Mouse (Mus musculus) bone marrow macrophage, adult 2 months (primary cell): ENCODE measurements at regions not wholly inside any gene's neighbourhood (a gene's known extent, or its start where the extent isn't known, plus 50 kb on each side); places are given as distances from the start of the nearest gene placed in this dataset.

ENCODE experiments used
- H3K27ac ChIP-seq: 2 replicates; pipeline ENCODE4 v1.5.1; 2012; ENCODE audit warnings: low read depth, low read length; ENCODE audit not compliant: insufficient read depth
- H3K4me1 ChIP-seq: 2 replicates; pipeline ENCODE4 v1.6.1; 2012; ENCODE audit warnings: low read length; ENCODE audit not compliant: control insufficient read depth, insufficient read depth
- H3K4me3 ChIP-seq: 2 replicates; pipeline ENCODE4 v1.5.1; 2012; ENCODE audit warnings: mild to moderate bottlenecking, low read length, moderate library complexity; ENCODE audit not compliant: insufficient read depth
- CTCF ChIP-seq: IDR thresholded peaks from 2 replicates; pipeline ENCODE4 v1.5.1; 2012; ENCODE audit warnings: low read depth, mild to moderate bottlenecking, low read length, moderate library complexity
- POLR2A ChIP-seq: IDR thresholded peaks from 2 replicates; pipeline ENCODE4 v1.6.1; 2012; ENCODE audit warnings: mild to moderate bottlenecking, low read depth, low read length, borderline replicate concordance

DNA sequence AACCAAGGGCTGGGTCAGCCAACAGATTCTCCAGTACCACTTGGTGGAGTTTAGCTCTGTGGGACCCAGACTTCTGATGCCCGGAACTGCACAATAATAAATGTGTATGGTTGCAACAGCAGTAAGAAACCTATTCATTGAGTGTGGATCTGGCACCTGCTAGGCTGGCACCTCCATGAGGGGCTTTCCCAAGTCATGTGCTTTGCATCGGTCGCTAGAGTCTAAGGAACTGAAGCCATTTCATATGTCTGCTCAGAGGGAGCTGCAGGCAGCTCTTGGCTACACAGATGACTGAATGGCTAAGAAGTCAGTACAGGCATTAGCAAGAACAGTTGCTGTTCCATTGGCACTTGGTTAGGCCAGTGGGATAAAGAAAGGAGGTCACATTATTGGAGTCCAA lies 65.6 kb upstream of the Bcl6 start:
- H3K4me3 ChIP-seq, result no peak overlapping the region
- H3K4me1 ChIP-seq, result no peaks in the 10 kb centered on the region
- TF ChIP-seq CTCF (no peak), POLR2A (no peak)
- no peak overlapping the region for H3K27ac ChIP-seq

DNA sequence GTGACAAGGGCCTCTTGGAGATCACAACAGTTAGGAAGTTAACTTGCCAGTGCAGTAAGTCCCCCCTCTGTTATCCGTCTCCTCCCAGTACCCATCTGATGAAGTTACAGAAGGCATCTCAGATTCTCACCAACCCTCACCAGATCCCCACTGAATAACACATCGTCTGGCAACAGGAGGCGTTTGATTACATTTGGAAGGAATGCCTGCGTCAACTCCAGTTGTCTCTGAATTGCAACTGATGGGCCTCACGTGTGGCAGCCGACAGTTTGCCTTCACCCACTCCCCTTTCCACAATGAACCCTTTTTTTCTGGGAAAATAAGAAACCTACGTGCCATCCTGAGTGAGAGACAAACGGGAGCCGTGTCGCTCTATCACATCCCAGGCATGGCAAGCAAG lies 64.8 kb upstream of the Bcl6 start:
- no peak for TF ChIP-seq CTCF
- TF ChIP-seq POLR2A, result no peak
- Histone ChIP-seq H3K4me3 (no peak overlapping the region), H3K27ac (no peak overlapping the region), H3K4me1 (no peaks in the 10 kb centered on the region)

DNA sequence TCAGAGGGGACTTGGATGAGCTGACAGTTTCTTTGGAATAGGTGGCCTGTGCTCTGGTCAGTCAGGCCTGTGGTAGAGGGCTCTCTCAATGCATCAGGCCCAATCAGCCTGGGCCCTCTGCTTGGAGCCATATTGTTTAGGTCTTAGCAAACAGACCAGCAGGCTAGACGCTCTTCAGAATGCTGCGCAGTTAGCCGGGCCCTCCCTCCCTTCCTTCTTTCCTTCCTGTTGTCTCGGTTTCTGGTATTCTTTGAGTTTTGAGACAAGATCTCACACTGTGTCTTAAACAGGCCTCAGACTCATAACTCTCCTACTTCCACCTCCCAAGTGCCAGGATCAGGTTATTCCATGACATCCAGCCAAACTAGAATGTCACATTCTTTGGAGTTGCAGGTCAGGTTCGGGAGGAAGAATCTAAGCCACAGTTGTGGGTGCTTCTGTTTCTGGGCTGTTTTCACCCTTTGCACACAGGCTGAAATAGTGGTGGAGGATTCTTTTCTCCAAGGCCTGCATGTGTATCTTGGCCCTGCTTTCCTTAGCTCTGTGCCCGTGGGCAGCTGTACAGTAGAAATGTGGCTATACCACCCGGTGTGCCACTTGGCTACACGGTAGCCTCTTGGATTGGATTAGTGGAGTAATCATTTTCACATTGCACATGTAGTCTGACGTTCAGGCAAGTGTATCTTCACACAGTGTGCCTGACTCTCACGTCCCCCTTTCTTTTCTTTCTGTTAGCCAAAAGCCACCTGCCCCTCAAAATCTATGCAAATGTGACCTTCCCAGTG lies 62.4 kb upstream of the Bcl6 start:
- no peak overlapping the region for H3K4me3 ChIP-seq
- TF ChIP-seq POLR2A (no peak), CTCF (no peak)
- H3K4me1 ChIP-seq, result no peaks in the 10 kb centered on the region
- H3K27ac ChIP-seq, result no peak overlapping the region

DNA sequence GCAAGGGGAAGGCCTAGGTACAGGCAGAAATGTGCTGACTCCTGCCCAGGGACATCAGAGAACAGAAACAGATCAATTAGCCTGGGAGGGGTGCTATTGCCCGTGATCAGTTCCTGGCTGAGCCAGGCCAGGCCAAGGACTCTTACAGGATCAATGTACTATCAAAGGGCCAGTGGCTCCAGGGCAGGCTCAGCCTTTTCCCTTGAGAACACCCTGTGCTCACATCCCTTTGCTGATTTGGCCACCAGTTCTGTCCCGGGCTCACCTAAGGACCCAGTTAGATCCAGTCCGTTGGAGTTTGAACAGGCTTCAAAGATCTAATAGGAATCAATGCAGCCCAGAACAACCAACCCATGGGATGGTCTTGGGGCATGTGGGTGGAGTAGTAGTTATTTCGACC lies 55.1 kb upstream of the Bcl6 start:
- Histone ChIP-seq H3K27ac (no peak overlapping the region), H3K4me3 (no peak overlapping the region), H3K4me1 (no peaks in the 10 kb centered on the region)
- no peak for TF ChIP-seq CTCF
- no peak for TF ChIP-seq POLR2A

DNA sequence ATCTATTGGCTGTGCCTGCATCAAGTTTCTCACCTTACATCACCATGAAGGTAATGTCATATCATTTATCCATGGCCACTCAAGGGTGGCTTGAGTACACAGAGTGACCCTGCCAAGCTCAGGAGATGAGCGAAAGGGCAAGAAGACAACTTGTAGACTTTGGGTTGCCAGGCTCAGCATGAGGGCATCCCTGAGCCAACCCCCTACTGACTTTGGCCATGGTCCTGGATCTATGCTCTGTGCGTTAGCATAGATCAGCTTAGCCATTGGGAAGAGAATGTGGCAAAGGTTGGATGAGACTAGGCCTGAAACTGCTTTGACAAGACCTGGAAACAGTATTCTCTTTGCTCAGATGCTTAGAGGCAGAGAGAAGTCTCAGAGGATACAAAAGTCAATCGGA lies 54.3 kb upstream of the Bcl6 start:
- no peak overlapping the region for H3K27ac ChIP-seq
- no peak for TF ChIP-seq POLR2A
- TF ChIP-seq CTCF, result no peak
- H3K4me1 ChIP-seq, result no peaks in the 10 kb centered on the region
- no peak overlapping the region for H3K4me3 ChIP-seq

DNA sequence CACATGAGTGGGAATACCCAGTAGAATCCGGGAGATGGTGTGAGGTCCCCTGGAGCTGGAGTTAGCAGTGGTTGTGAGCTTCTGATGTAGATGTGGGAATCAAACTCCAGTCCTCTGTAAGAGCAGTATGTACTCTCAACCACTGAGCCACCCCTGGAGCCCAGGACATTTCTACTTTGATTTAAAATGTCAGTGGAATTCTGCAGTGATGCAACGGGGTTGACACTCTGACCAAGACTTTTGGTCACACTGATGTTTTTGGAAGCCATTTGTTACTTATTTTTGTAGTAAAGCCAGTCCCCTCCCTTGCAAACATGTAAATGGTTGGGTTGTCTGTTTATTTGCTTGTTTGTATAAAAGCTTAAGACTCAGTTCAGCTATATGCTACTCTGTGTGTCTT lies 53.6 kb upstream of the Bcl6 start:
- Histone ChIP-seq H3K4me1 (no peaks in the 10 kb centered on the region), H3K4me3 (no peak overlapping the region), H3K27ac (no peak overlapping the region)
- TF ChIP-seq POLR2A (no peak), CTCF (no peak)

DNA sequence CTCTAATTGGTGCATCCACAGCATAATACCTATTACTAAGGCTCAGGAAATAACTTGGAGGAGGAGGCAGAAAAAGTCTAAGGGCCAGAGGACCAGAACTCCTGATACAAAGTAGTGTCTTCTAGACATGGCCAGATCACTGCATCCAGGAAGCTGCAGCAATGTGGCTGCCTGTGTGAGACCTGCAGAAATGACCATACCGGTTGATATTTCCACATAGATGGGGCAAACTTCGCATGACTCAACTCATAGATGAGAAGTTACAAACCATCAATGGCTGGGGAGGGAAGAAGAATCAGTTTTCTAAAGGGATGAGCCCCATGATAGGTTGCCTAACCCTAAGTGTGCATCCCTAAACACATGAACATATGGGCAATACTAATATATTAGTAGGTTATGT lies 52.8 kb upstream of the Bcl6 start:
- H3K4me3 ChIP-seq, result no peak overlapping the region
- no peaks in the 10 kb centered on the region for H3K4me1 ChIP-seq
- no peak for TF ChIP-seq CTCF
- TF ChIP-seq POLR2A, result no peak
- no peak overlapping the region for H3K27ac ChIP-seq

DNA sequence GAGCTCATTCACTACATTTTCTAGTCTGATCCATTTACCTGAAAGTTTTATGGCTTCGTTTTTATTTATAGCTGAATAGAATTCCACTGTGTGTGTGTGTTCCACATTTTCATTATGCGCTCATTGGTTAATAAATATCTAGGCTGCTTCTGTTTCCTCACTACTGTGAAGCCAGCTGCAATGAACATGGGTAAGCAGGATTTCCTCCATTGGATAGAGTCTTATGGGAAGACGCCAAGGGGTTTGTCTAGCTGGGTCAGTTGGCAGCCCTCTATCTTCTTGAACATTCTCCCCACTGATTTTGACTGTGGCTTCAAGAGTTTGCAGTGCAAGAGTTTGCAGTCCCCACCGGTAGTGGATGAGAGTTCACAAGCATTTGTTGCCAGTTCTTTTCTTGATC lies 51.1 kb upstream of the Bcl6 start:
- no peak overlapping the region for H3K4me3 ChIP-seq
- TF ChIP-seq POLR2A (no peak), CTCF (no peak)
- H3K27ac ChIP-seq, result no peak overlapping the region

More for the DNA sequence above, 51.1 kb upstream of the Bcl6 start:
- no peaks in the 10 kb centered on the region for H3K4me1 ChIP-seq
